Mouse (Mus musculus) E14TG2a.4 (cell line): ENCODE measurements around the gene Mtx2.

Source experiments
- CTCF ChIP-seq: conservative IDR thresholded peaks from 2 replicates; pipeline ENCODE4 v1.5.1; 2014; ENCODE audit warnings: low read length
- POU5F1 ChIP-seq: IDR thresholded peaks from 2 replicates; pipeline ENCODE4 v1.6.1; 2014; ENCODE audit warnings: low read length, borderline replicate concordance

GRCm38 (mm10) chr2:74899973-74900372 lies 74.4 kb downstream of the Mtx2 start:
- TF ChIP-seq CTCF (no peak), POU5F1 (no peak)
